Mouse (Mus musculus) embryonic fibroblast, embryonic 13.5 days (primary cell): ENCODE measurements around the gene Tnfrsf13b.

ENCODE experiments used
- CTCF ChIP-seq: IDR thresholded peaks from 2 replicates; pipeline ENCODE4 v1.5.1; 2011; ENCODE audit warnings: mild to moderate bottlenecking, control low read depth, low read length, moderate library complexity, borderline replicate concordance; ENCODE audit not compliant: insufficient read depth
- POLR2A ChIP-seq: IDR thresholded peaks from 2 replicates; pipeline ENCODE4 v1.6.1; 2011; ENCODE audit warnings: low read depth, mild to moderate bottlenecking, control low read depth, low read length, moderate library complexity

DNA sequence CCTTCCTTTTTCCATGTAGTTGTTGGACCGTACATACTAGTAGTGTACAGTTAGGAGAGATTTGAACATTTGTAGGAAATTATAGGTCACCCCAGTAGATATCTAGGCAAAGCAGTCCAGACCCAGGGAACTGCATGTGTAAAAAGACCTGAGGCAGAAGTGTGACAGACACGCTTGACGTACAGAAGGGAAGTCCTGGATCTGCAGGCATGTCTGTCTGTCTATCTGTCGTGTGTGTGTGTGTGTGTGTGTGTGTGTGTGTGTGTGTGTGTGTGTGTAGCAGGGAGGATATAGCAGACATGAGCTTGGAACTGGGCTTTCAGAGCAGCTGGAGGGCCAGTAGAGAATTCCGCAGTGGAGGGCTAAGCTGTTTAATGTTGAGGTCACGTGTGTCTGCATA is 16.8 kb upstream of the Tnfrsf13b start:
- no peak for TF ChIP-seq POLR2A
- TF ChIP-seq CTCF = no peak
